Mouse (Mus musculus) frontal cortex, postnatal 14 days (tissue): ENCODE measurements at regions not wholly inside any gene's neighbourhood (a gene's known extent, or its start where the extent isn't known, plus 50 kb on each side); places are given as distances from the start of the nearest gene placed in this dataset.

ENCODE experiments used
- DNase-seq, 2 experiments: peaks; one replicate each; pipeline ENCODE4 v3.0.0; 2022; ENCODE audit warnings: low spot score in 2 of 2

GRCm38 (mm10) chr7:95814865-95815264 lies 356.2 kb upstream of the Tenm4 start:
- no peak for DNase-seq

- no peak for DNase-seq
Measured at GRCm38 (mm10) chr7:95823539-95823938, 347.5 kb upstream of the Tenm4 start.

GRCm38 (mm10) chr7:95829889-95830288 lies 341.2 kb upstream of the Tenm4 start:
- DNase-seq: no peak

GRCm38 (mm10) chr7:95834236-95834919 lies 336.7 kb upstream of the Tenm4 start:
- no peak for DNase-seq

DNA sequence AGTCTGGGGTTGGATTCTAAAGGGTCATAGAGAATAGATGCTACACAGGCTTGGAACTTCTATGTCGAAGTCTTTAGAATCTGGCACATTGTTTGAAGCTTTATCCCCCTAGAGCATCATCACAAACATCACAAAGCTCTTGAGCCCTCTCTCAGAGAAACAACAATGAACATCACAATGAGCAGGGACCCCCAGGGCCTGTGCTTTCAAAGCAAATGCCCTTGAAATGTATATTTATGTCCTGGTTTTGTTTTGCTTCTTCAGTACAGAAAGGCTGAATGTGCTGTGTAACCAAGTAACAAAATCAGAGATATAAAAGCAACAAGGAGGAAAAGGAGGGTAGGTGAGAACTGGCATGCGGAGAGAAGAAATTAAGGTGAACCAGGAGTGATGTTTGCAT lies 330.6 kb upstream of the Tenm4 start:
- DNase-seq: no peak

- DNase-seq: no peak
Measured at GRCm38 (mm10) chr7:95849874-95850273, 321.2 kb upstream of the Tenm4 start.

DNA sequence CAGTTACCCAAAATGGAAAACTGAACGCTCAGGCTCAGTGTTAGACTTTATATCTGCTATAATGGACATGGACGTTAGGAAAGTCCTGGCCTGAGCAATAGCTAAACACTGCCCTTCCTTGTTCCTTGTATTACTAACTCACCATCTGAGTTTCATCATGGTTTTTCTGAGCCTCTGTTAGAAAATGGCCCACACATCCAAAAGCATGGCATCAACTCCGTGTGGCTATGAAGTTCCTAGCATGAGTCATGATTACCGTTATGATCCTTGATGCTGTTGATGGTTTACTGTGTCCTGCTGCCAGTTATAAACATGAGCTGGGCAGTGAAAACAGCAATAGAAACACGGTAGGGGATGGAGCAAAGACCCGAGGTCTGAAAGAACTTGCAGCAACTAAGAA lies 318.4 kb upstream of the Tenm4 start:
- DNase-seq: no peak

- DNase-seq: no peak
Measured at GRCm38 (mm10) chr7:95853225-95853812, 317.7 kb upstream of the Tenm4 start.

DNA sequence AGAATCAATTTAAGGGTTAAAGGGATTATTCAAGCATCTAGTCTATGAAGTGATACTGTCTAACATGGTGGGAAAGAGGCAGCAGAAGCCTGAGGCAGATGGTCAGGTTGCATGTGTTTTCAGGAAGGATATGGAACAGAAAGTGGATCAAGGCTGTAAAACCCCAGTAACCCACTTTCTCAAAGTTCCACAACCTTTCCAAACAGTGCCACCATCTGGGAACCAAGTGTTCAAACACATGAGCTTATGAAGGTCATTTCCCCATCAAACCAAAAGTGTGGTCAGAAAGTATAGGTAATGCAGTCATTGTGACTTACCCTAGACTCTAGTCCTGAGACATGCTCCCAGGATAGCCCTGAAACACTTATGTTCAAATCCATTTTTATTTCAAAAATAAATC lies 312.8 kb upstream of the Tenm4 start:
- no peak for DNase-seq

- DNase-seq: no peak
Measured at GRCm38 (mm10) chr7:95864233-95864632, 306.8 kb upstream of the Tenm4 start.

GRCm38 (mm10) chr7:95865270-95865669 lies 305.8 kb upstream of the Tenm4 start:
- DNase-seq: no peak

DNA sequence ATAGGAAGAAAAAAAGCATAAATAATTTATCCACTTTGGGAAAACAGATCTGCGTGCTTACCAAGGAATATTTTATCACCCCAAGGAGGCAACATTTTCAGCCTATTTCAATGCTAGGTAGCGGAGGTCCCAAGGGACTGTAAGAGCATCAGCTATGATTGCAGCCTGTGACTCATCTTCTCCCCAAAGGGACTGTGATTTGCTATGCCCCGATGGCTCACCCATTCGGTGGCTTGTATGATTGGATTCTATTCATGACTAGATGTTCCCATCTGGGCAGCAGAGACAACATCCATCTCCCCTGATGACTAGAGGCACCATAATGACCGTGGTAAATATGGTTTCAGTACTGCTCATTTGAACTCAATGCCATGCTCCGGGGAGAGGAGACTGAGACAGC lies 302.3 kb upstream of the Tenm4 start:
- no peak for DNase-seq

DNA sequence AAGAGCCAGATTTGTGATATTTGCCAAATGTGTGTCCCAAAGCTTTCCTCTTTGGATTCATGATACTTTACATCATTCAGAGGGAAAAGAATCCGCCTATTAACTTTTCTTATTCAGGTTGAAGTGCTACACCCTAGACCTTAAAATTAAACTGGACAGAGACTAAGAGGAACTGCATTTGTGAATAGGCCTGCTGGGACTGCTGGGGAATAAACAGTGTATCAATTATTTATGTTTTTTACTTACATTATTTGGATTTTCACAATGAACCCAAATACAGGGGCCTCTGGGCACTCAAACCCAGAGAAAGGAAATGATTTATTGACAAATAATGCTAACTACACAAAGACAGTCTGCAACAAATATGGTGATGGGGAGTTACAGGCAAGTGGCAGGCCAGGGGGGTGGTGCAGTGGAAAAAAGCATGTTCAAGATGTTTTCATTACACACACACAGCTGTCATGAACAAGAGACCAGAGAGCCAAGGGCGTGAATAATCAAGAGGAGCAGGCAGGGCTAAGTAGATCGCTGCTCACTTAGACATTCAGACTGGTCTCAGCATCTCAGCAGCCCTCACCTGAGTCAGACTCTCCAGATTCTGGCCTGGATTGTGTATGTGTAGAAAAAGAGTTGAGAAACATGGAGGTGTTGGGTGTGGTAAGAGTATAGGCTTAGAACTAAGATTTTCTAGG lies 290.3 kb upstream of the Tenm4 start:
- no peak for DNase-seq

- no peak for DNase-seq
Measured at GRCm38 (mm10) chr7:95901524-95901923, 269.5 kb upstream of the Tenm4 start.

DNA sequence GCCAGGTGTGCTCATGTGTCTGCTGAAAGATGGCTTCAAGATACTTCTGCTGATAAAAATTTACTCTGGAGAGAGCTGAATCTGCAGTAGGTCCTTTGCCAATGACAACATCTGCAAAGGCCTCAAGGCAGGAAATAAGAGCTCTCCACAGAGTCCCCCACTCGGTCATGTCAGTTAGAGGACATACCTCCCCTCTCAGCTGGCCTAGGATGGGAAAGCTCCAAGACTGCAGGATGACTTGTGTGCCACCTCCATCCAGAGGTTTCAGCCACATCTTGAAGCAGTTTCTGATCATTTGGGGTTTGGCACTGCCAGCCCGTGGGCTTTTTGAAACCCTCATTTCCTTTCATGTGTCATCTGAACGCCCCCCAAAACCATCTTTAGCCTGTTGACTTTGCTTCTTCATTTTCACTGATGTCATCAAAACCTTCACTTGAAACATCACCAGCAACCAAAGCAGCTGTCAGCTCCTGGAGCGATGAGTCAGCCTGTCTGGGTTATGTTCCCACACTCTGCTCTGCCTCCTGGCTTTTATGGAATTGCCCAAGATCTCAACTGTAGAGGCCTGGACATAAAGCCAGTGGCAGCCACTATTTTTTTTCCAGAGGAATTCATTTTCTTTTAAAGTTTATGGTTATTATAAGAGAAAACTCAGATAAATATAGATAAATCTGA lies 256.5 kb upstream of the Tenm4 start:
- DNase-seq: no peak

GRCm38 (mm10) chr7:95919932-95920331 lies 251.1 kb upstream of the Tenm4 start:
- DNase-seq: no peak

DNA sequence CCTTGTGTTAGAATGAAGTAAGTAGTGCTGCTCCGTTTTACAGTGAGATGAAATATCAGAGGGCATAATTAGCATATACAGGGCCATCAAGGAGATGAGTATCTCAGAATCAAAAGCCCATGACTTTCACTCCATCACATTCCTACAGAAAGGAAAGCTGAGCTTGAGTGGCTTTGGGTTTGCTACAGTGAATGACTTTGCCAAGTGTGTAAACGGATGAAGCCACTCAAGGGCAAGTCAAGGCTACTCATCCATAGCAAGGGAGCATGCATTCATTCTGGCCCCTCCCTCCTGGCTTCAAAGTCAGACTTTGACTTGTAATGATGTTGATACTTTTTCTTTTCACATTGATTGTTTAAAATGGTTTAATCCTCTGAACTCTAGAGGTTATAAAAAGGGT lies 246.2 kb upstream of the Tenm4 start:
- DNase-seq: no peak

- no peak for DNase-seq
Measured at GRCm38 (mm10) chr7:95926119-95927039, 244.7 kb upstream of the Tenm4 start.

- DNase-seq: no peak
Measured at GRCm38 (mm10) chr7:95936599-95936998, 234.4 kb upstream of the Tenm4 start.

- DNase-seq: no peak
Measured at GRCm38 (mm10) chr7:95943420-95943819, 227.6 kb upstream of the Tenm4 start.

DNA sequence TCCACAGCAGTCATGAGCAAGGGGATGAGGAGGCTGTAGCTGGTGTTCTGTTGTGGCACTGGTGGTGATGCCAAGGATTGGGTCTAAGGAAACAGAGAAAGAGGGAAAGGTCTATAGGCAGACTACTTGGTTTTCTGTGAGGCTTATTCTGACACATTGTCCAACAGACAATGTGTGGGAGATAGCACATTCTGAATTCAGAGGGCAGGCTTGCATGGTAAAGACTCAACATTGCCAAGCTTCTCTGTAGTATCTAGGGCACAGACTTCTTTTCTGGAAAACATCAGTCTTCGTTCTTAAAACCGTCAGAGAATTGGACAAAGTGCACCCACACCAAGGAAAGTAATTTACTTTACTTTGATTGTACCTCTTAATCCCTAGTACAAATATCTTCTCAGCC lies 218.7 kb upstream of the Tenm4 start:
- no peak for DNase-seq

DNA sequence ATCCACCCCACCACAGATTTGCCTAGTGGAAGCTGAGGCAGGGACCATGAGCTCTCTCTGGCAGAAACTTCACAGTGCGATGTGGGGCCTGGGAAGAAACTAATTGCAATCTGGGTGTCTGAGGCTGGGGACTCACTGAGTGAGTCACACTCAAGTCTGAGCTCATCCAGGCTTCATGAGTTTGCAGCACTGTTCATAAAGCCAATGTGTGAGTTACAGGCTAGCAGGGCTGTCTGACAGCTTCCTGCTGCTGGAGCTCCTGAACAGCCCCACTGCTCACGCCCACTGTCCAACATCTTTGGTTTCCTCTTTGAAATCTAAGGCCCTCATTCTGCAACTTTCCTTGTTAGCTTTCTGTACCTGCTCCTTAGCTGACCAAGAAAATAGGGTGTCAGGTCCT lies 216.5 kb upstream of the Tenm4 start:
- no peak for DNase-seq
